Mouse (Mus musculus) embryonic fibroblast, embryonic 13.5 days (primary cell): Measurements from ENCODE around the gene Wdr38. TPM values are rescaled to one million over a fixed set of nuclear protein-coding genes. Genes with fewer than 3 reads are reported as not detected.
A peak's percentile ranks its signal among the peaks of the same experiment; 100 is the strongest.
"Not testable (repeated sequence)": the region's sequence is repeated elsewhere in the genome, so short reads cannot be mapped to it uniquely, and the experiment has no call there.

Experiments
- H3K27ac ChIP-seq: 2 replicates; pipeline ENCODE4 v1.5.1; 2012; ENCODE audit warnings: low read length, control low read depth, inconsistent platforms; ENCODE audit not compliant: insufficient read depth
- H3K4me1 ChIP-seq: 2 replicates; pipeline ENCODE4 v1.6.1; 2011; ENCODE audit warnings: low read length; ENCODE audit not compliant: control insufficient read depth, insufficient read depth
- H3K4me3 ChIP-seq: 2 replicates; pipeline ENCODE4 v1.5.1; 2011; ENCODE audit warnings: mild to moderate bottlenecking, control low read depth, low read length; ENCODE audit not compliant: insufficient read depth
- CTCF ChIP-seq: IDR thresholded peaks from 2 replicates; pipeline ENCODE4 v1.5.1; 2011; ENCODE audit warnings: mild to moderate bottlenecking, control low read depth, low read length, moderate library complexity, borderline replicate concordance; ENCODE audit not compliant: insufficient read depth
- POLR2A ChIP-seq: IDR thresholded peaks from 2 replicates; pipeline ENCODE4 v1.6.1; 2011; ENCODE audit warnings: low read depth, mild to moderate bottlenecking, control low read depth, low read length, moderate library complexity
- polyA plus RNA-seq: library from polyadenylated mRNA; stranded (reverse); fragments of >200 nt; gene quantifications from 2 replicates; pipeline ENCODE4 v1.2.4, GENCODE M21; 2011; ENCODE audit warnings: low read depth; ENCODE audit not compliant: missing spikeins, insufficient read length

The Wdr38 gene
- polyA plus RNA-seq, 1 experiment: 0.26 TPM

DNA sequence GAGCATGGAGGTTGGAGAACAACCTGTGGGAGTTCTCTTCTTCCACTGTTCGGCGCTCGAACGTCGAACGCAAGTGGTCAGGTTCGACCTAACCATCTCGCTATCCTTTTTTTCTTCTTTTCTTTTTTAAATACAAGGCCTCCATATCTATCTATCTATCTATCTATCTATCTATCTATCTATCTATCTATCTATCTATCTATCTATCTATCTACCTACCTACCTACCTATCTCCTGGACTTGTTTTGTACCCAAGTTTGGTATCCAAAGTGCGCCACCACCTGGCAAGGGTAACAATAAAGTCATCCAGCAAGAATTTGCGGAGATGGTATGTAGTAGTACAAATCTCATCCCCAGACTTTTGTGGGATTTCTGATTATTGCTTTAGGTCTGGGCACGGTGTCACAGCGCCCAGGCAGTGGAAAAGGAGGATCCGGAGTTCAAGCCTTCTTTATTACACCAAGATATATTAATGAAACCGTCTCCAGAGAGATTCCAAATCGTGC lies 8.4 kb downstream of the Wdr38 start, which contains the start of gene Rpl35:
Gene Rpl35, minus strand, starts transcription at position 51 of the 506 bp plus-strand sequence.
- H3K27ac ChIP-seq: peak within 1 kb of the TSS; percentile 50
- TF ChIP-seq CTCF (no peak), POLR2A (no peak)

GRCm38 (mm10) chr2:39006149-39006730 lies 9.0 kb downstream of the Wdr38 start:
- Histone ChIP-seq H3K4me1 (peaks cover 16% of the 10 kb centered on the region), H3K27ac (no peak overlapping the region), H3K4me3 (peak overlapping the region; percentile 99)
- no peak for TF ChIP-seq POLR2A
- TF ChIP-seq CTCF: no peak

More for the DNA sequence above, 8.4 kb downstream of the Wdr38 start, which contains the start of gene Rpl35:
- Histone ChIP-seq H3K4me1 (peaks cover 12% of the 10 kb centered on the region), H3K4me3 (peak within 1 kb of the TSS; percentile 99)

DNA sequence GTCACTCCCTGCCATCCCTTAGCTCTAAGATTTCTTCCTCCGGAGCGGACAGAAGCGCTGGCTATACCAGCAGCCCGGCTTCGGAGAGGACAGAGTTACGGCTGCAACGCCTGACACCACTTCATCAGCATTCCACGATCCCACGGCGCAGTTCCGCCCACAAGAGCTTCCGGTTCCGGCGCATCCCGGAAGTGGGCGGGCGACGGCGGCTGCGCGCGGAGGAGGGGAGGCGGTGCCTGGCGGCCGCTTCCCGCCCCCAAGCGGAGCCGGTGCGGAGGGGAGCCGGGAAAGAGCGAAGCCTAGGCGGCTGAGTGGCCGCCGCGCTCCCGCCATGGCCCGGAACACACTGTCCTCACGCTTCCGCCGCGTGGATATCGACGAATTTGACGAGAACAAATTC lies 10.6 kb downstream of the Wdr38 start:
- peak overlapping the region; percentile 99 for H3K4me3 ChIP-seq
- H3K27ac ChIP-seq: peak overlapping the region; percentile 99
- peaks cover 17% of the 10 kb centered on the region for H3K4me1 ChIP-seq
- TF ChIP-seq POLR2A: peak; percentile 94
- TF ChIP-seq CTCF: no peak

- peak overlapping the region; percentile 75 for H3K27ac ChIP-seq
- H3K4me1 ChIP-seq: peaks cover 16% of the 10 kb centered on the region
- TF ChIP-seq CTCF: no peak
- no peak for TF ChIP-seq POLR2A
- peak overlapping the region; percentile 83 for H3K4me3 ChIP-seq
Observed at GRCm38 (mm10) chr2:39008350-39008851, 11.1 kb downstream of the Wdr38 start.

- peaks cover 16% of the 10 kb centered on the region for H3K4me1 ChIP-seq
- H3K4me3 ChIP-seq: peak overlapping the region; percentile 83
- H3K27ac ChIP-seq: peak overlapping the region; percentile 49
- TF ChIP-seq POLR2A: peak; percentile 1; the same call in 1 of the 2 replicates
- TF ChIP-seq CTCF: no peak
Observed at GRCm38 (mm10) chr2:39008954-39009365, 11.7 kb downstream of the Wdr38 start.

- not testable (repeated sequence) for H3K27ac ChIP-seq, H3K4me3 ChIP-seq
- peaks cover 16% of the 10 kb centered on the region for H3K4me1 ChIP-seq
Observed at GRCm38 (mm10) chr2:39010144-39010543, 12.9 kb downstream of the Wdr38 start.

DNA sequence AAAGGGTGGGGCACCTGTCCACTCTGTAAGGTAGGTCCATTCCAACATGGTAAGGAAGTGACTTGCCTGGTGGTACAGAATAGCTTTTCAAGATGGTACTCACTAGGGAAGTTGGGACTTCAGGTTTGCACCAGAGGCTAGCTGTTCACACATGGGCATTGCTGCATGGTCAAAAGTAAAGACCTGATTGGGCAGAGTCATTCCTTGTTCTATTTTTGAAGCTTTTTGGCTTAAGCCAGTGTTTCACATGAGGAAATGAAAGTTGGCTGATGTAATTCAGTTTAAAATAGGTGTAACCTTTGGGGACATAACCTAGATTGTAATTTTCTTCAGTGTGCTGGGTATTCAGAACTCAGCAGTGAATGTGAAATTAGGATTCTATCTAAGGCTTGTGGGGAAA lies 14.0 kb downstream of the Wdr38 start:
- H3K27ac ChIP-seq: peak overlapping the region; percentile 79
- no peak for TF ChIP-seq CTCF
- peak; percentile 10; the same call in 1 of the 2 replicates for TF ChIP-seq POLR2A
- peaks cover 13% of the 10 kb centered on the region for H3K4me1 ChIP-seq
- no peak overlapping the region for H3K4me3 ChIP-seq

DNA sequence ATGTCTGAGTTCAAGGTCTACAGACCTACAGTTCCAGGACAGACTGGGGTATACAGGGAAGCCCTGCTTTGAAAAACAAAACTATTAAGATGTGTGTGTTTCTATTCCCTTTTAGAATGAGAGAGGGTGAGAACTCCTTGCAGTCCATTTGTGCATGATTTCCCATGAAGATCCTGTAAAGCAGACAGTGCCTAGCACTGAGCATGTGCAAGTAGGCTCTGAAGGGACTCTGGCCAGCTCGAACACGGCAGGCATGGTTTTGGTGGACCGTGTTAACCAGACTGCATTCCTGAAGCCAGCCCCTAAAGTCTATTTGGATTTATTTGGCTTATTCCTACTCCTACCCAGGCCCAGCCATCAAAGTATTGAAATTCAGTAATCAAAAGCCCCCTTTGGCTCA lies 14.7 kb downstream of the Wdr38 start:
- peak overlapping the region; percentile 79 for H3K27ac ChIP-seq

GRCm38 (mm10) chr2:39012768-39013279 lies 15.5 kb downstream of the Wdr38 start:
- Histone ChIP-seq H3K4me3 (no peak overlapping the region), H3K4me1 (peaks cover 13% of the 10 kb centered on the region), H3K27ac (no peak overlapping the region)
- TF ChIP-seq POLR2A (no peak), CTCF (no peak)

More for the DNA sequence above, 14.7 kb downstream of the Wdr38 start:
- Histone ChIP-seq H3K4me1 (peaks cover 13% of the 10 kb centered on the region), H3K4me3 (no peak overlapping the region)
- TF ChIP-seq CTCF: no peak
- TF ChIP-seq POLR2A: no peak

- TF ChIP-seq CTCF (no peak), POLR2A (no peak)
Observed at GRCm38 (mm10) chr2:39016581-39016980, 19.3 kb downstream of the Wdr38 start.

More at GRCm38 (mm10) chr2:39016581-39016980, 19.3 kb downstream of the Wdr38 start:
- no peak overlapping the region for H3K27ac ChIP-seq
- peaks cover 3% of the 10 kb centered on the region; the same call in 1 of the 2 replicates for H3K4me1 ChIP-seq
- H3K4me3 ChIP-seq: no peak overlapping the region
